Mouse (Mus musculus): ENCODE results near the gene Gnmt.

DNA sequence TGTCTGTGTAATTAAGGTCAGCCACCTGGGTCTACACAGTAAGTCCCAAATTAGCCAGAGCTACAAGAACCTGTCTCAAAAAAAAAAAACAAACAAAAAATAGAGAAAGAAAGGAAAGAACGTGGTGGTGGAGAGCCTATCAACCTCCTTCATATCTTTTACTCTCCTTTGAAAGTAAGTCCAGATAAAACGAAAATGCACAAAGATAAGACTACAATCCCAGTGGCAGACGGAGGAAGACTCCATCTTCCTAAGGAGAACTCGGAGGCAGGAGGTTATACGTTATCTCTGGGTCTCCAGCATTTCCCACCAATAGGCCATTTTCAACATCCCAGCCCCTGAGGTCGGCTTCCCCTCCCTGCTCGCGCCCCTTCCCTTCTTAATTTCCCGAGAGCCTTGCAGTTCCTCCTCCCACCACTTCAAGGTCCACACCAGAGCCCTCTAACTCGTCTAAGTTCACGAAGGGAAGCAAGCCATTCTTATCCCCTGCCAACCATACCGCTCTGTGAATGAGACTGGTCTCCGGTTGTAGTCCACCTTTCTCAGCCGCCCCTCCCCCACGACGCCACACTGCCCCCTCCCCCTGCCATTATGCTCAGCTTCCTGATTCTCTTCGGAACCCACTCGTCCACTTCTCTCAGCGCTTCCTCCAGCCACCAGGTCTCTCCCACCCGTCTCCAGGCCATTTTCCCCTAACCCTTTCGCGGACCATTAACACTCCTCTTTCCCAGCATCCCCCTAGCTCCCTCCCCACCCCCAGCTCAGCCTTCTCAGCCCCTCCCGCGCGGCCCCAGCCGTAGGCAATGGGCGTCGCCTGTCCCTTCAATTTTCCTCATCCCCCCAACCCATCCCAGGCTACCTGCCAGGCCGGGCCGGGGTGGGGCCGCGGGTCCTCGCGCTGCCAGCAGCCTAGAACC, 48.9 kb downstream of the Gnmt start:
- TF ChIP-seq JUND (conservative IDR thresholded peaks at IDR 0.05; ENCODE audit: low read depth, low read length) (no peak), MAX (IDR thresholded peaks at IDR 0.05; ENCODE audit: low read length) (no peak), TCF12 (IDR thresholded peaks at IDR 0.05; ENCODE audit: low read depth, low read length) (no peak), IRF4 (IDR thresholded peaks at IDR 0.05; ENCODE audit: low read depth, low read length) (no peak), MEF2A (IDR thresholded peaks at IDR 0.05; ENCODE audit: borderline replicate concordance, low read depth, low read length) (no peak), NRF1 (IDR thresholded peaks at IDR 0.05; ENCODE audit: low read depth, low read length) (no peak), EP300 (IDR thresholded peaks at IDR 0.05; ENCODE audit: low read length) (no peak), ZKSCAN1 (IDR thresholded peaks at IDR 0.05; ENCODE audit: borderline replicate concordance, low read depth, low read length) (no peak), CTCF (conservative IDR thresholded peaks at IDR 0.05 in 1 of 2, IDR thresholded peaks at IDR 0.05 in 1 of 2; ENCODE audit: low read depth in 2 of 2, low read length in 2 of 2) (peak in 1 of 2 experiments; percentile 9; a peak in 1 of 4 replicates)

All from CH12.LX (cell line).